Mouse (Mus musculus) hindbrain, embryonic 12.5 days (tissue): ENCODE measurements at regions not wholly inside any gene's neighbourhood (a gene's known extent, or its start where the extent isn't known, plus 50 kb on each side); places are given as distances from the start of the nearest gene placed in this dataset.

Experiments
- ATAC-seq: fragments of 200-750 bp; cut with Nextera tagmentation; 2 replicates; pipeline ENCODE4 v1.8.0; 2017; ENCODE audit warnings: moderate TSS enrichment; ENCODE audit not compliant: low FRiP score
- H3K27ac ChIP-seq: fragments of 300-500 bp; sonication (generic); 2 replicates; pipeline ENCODE4 v1.5.1; 2016; ENCODE audit warnings: mild to moderate bottlenecking
- H3K27me3 ChIP-seq: fragments of 300-500 bp; sonication (generic); 2 replicates; pipeline ENCODE4 v1.6.1; 2016; ENCODE audit warnings: mild to moderate bottlenecking
- H3K36me3 ChIP-seq: fragments of 300-500 bp; sonication (generic); 2 replicates; pipeline ENCODE4 v1.6.1; 2016; ENCODE audit warnings: mild to moderate bottlenecking
- H3K4me1 ChIP-seq: fragments of 300-500 bp; sonication (generic); 2 replicates; pipeline ENCODE4 v1.6.1; 2016
- H3K4me2 ChIP-seq: fragments of 300-500 bp; sonication (generic); replicated peaks from 2 replicates; pipeline ENCODE4 v1.6.1; 2016; ENCODE audit warnings: mild to moderate bottlenecking
- H3K4me3 ChIP-seq: fragments of 300-500 bp; sonication (generic); 2 replicates; pipeline ENCODE4 v1.5.1; 2016; ENCODE audit warnings: mild to moderate bottlenecking
- H3K9ac ChIP-seq: fragments of 300-500 bp; sonication (generic); 2 replicates; pipeline ENCODE4 v1.6.1; 2016; ENCODE audit warnings: mild to moderate bottlenecking, moderate library complexity
- H3K9me3 ChIP-seq: fragments of 300-500 bp; sonication (generic); replicated peaks from 2 replicates; pipeline ENCODE4 v1.6.1; 2016; ENCODE audit warnings: mild to moderate bottlenecking
- WGBS: fragments of 180-500 bp; shearing (Covaris S2); methylation state at CpG from one replicate; pipeline ENCODE4 v1.1.7; 2016; 5-methylcytosine and 5-hydroxymethylcytosine counted together

DNA sequence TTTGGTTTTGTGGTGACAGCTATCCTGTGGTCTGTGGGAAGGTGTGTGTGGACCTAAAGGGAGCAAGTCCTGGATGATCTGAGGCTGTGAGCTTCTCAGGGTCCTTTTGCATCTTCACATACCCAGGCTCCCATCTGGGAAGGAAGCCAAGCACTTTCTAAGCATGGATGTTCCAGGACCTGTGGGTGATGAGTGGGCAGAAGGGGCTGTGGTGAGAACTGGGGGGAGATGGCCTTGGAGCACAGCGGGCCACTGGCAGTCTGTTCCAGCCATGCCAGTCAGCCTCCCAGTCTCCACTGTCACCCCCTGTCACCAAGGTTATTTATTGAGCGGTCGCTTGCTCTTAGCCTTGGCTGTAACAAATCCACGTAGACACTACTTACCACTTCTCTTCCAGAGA lies 243.3 kb downstream of the Cdh26 start:
- peaks cover 10% of the 10 kb centered on the region for H3K4me1 ChIP-seq
- no peak overlapping the region for H3K9ac ChIP-seq
- 85% methylated on average over 4 of the region's 4 CpGs for WGBS
- no peaks in the 10 kb centered on the region for H3K36me3 ChIP-seq
- peaks cover 3% of the 10 kb centered on the region; the same call in 1 of the 2 replicates for H3K27me3 ChIP-seq
- no peak overlapping the region for H3K4me2 ChIP-seq
- no peak for ATAC-seq
- no peak overlapping the region for H3K4me3 ChIP-seq
- H3K9me3 ChIP-seq = no peaks in the 10 kb centered on the region
- no peak overlapping the region for H3K27ac ChIP-seq

DNA sequence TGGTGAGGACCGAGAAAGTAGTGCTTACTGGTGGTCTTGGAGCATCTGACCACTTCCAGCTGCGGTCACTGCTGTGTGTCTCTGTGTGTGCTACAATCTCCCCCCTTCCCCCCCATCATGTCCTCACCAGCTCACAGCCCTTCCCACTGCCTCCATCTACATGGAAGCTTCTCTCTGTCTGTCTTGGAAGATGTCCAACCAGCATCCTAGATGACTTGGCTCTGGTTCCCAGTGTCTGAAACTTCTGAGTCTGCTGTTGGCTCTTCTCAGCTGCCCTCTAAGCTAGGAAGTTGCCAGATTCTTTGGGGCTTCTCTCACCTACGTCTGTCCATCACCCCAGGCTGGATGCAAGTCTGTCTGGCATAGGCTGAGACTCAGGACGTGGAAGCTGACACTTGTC lies 244.3 kb downstream of the Cdh26 start:
- 0 out of 2 replicates have a peak, but pooled peaks cover 3% of the 10 kb centered on the region for H3K27me3 ChIP-seq

DNA sequence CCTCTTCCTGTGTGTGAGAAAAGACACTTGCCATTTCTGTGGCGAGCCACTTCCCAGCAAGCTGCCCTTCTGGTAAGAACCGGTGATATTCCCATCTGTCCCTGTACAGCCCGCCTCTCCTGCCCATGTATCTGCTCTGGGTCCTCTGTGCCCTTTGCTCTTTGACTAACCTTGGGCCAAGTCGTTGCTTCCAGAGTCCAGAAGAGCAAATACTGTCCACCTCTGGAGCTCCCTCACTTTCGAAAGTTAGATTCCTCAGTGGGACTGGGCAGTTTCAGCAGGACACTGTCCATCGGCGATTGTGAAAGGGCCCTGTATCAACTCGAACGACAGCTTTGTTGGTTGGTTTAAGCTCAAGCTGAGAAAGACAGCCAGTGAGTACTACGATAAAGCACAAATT lies 246.6 kb downstream of the Cdh26 start:
- ATAC-seq = no peak
- Histone ChIP-seq H3K4me3 (no peak overlapping the region), H3K9me3 (no peaks in the 10 kb centered on the region), H3K9ac (no peak overlapping the region), H3K27me3 (0 out of 2 replicates have a peak, but pooled peaks cover 3% of the 10 kb centered on the region), H3K36me3 (no peaks in the 10 kb centered on the region), H3K4me2 (no peak overlapping the region), H3K4me1 (peaks cover 8% of the 10 kb centered on the region), H3K27ac (no peak overlapping the region)
- WGBS = 86% methylated on average over 10 of the region's 10 CpGs

More for the DNA sequence above, 244.3 kb downstream of the Cdh26 start:
- ATAC-seq = no peak
- Histone ChIP-seq H3K36me3 (no peaks in the 10 kb centered on the region), H3K27ac (no peak overlapping the region), H3K4me1 (peaks cover 13% of the 10 kb centered on the region), H3K4me3 (no peak overlapping the region), H3K9ac (no peak overlapping the region), H3K9me3 (no peaks in the 10 kb centered on the region), H3K4me2 (no peak overlapping the region)
- 79% methylated on average over 4 of the region's 4 CpGs for WGBS

DNA sequence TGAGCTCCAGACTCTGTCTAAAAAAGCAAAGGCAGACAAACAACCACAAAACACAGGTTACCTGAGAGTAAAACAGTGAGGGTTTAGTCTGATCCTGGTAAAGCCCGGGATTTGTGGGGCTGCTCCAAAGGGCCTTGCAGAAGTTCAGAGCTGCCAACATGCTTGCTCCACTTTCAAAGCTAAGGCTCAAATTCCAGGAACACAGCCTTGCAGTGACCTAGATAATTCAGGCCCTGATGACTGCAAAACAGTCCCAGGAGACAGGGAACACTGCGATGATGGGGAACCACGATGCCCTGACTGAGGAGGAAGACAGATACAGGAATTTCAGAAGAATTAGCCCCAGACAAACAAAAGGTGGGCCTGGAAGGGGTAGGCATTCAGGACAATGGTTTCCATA lies 250.0 kb downstream of the Cdh26 start:
- H3K4me1 ChIP-seq = peaks cover 16% of the 10 kb centered on the region
- no peak overlapping the region for H3K4me3 ChIP-seq
- 61% methylated on average over 3 of the region's 3 CpGs for WGBS
- H3K9me3 ChIP-seq = no peaks in the 10 kb centered on the region
- no peak overlapping the region for H3K27ac ChIP-seq
- no peak for ATAC-seq
- no peak overlapping the region for H3K9ac ChIP-seq
- no peaks in the 10 kb centered on the region for H3K36me3 ChIP-seq
- H3K27me3 ChIP-seq = 0 out of 2 replicates have a peak, but pooled peaks cover 3% of the 10 kb centered on the region
- no peak overlapping the region for H3K4me2 ChIP-seq

DNA sequence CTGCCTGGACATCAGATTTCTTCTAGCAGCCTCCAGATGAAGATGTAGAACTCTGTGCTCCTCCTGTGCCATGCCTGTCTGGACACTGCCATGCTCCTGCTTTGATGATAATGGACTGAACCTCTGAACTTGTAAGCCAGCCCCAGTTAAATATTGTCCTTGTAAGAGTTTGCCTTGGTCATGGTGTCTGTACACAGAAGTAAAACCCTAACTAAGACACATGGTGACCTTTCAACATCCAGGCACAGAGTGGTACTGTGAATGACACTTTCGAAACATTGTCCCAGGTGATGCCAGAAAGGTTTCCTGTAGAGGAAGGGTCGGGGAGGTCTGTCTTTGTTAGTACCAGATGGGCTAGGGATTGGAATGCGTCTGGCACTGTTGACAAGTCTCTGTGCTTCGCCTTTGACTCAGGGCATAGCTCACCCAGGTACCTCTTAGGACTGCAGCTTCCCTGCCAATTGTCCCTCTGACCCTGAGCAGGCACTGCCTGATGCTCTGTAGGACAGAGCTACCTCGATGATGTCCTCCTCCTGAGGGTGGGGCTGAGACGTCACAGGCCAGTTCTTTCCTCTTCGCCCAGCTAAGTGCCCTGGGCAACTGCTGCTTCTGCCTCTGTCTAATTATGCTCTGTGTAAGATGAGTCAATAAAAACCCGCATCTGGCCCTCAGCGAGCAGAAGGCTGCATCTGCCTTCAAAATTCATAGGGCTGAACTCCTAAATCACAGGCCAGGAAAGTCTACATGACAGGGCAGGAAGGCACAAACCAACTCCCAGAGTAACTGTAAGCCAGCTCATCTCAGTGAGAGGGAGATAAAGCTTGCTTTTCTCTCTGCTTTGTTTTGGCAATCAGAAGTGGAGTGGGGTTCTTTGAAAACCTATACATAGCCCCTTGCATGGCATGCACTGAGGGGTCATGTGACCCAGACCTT lies 254.0 kb downstream of the Cdh26 start:
- ATAC-seq = no peak
- Histone ChIP-seq H3K4me2 (no peak overlapping the region), H3K4me1 (peaks cover 20% of the 10 kb centered on the region), H3K4me3 (no peak overlapping the region), H3K9me3 (no peaks in the 10 kb centered on the region), H3K27me3 (no peaks in the 10 kb centered on the region), H3K9ac (no peak overlapping the region), H3K27ac (no peak overlapping the region; the same call in 1 of the 2 replicates), H3K36me3 (no peaks in the 10 kb centered on the region)
- WGBS = 64% methylated on average over 9 of the region's 9 CpGs

DNA sequence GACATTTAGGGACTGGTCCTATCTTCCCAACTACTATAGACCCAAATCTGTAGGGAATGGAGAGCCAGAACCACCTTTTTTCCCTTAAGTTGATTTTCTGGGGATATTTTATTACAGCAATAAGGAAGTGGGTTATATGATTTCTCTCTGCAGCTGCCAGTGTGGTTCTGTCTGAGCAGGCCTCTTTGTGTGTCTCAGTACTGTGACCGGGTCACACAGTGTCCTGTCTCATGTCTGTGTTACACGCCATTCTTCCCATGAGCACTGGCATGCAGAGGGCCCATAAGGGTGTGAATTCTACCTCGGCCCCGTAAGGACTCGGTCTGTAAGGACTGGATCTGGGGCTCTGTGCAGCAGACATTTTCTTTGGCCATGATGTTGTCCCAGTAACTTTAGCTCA lies 254.9 kb downstream of the Cdh26 start:
- ATAC-seq = no peak

DNA sequence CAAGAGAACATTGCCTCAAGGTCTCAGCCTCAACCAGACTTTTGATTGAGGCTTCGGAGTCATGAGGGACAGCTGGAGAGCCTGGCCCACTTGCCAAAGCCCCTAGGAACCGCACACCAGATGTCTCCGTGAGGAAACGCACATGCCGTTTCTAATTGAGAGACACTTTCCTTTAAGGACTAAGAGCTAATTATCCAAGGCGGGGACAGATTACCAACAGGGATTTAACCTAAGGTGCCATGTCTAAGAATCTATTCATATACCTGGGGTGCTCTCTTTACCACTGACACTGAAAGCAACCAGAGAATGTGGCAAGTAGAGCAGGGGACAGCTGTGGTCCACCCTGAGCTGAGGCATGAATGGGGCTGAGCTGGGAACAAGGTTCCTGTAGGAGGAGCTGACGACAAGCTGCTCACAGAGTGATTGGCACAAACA lies 255.9 kb downstream of the Cdh26 start:
- Histone ChIP-seq H3K27me3 (no peaks in the 10 kb centered on the region), H3K4me3 (no peak overlapping the region), H3K9ac (no peak overlapping the region), H3K27ac (no peak overlapping the region), H3K9me3 (no peaks in the 10 kb centered on the region), H3K4me1 (peaks cover 22% of the 10 kb centered on the region), H3K36me3 (no peaks in the 10 kb centered on the region), H3K4me2 (no peak overlapping the region)
- 43% methylated on average over 7 of the region's 7 CpGs for WGBS
- no peak for ATAC-seq

More for the DNA sequence above, 254.9 kb downstream of the Cdh26 start:
- H3K4me2 ChIP-seq = no peak overlapping the region
- H3K27me3 ChIP-seq = no peaks in the 10 kb centered on the region
- WGBS = 92% methylated on average over 5 of the region's 5 CpGs
- no peaks in the 10 kb centered on the region for H3K9me3 ChIP-seq
- no peaks in the 10 kb centered on the region for H3K36me3 ChIP-seq
- no peak overlapping the region for H3K27ac ChIP-seq
- no peak overlapping the region for H3K4me3 ChIP-seq
- H3K9ac ChIP-seq = no peak overlapping the region
- peaks cover 22% of the 10 kb centered on the region for H3K4me1 ChIP-seq

DNA sequence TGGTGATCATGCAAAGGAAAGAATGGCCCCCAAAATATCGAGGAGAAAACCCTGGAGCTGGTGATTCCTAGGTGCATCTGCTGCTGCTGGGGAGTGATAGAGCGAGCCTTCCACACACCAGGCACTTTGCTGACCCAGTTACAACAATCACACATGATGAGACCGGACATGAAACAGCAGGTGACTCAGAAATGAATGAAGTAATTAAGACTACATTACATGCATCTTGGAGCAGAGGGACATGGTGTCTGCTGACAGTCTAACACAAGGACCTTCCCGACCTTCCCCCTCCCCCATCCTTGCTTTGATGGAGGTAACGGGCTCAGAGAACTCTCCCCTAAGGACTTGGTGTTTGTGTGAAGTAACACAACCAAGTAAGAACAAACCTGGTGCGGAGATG lies 258.3 kb downstream of the Cdh26 start:
- ATAC-seq = no peak
- Histone ChIP-seq H3K4me1 (peaks cover 22% of the 10 kb centered on the region), H3K9me3 (no peaks in the 10 kb centered on the region), H3K27ac (no peak overlapping the region), H3K9ac (no peak overlapping the region), H3K36me3 (no peaks in the 10 kb centered on the region), H3K27me3 (no peaks in the 10 kb centered on the region), H3K4me3 (no peak overlapping the region), H3K4me2 (no peak overlapping the region)
- WGBS = 74% methylated on average over 6 of the region's 6 CpGs

DNA sequence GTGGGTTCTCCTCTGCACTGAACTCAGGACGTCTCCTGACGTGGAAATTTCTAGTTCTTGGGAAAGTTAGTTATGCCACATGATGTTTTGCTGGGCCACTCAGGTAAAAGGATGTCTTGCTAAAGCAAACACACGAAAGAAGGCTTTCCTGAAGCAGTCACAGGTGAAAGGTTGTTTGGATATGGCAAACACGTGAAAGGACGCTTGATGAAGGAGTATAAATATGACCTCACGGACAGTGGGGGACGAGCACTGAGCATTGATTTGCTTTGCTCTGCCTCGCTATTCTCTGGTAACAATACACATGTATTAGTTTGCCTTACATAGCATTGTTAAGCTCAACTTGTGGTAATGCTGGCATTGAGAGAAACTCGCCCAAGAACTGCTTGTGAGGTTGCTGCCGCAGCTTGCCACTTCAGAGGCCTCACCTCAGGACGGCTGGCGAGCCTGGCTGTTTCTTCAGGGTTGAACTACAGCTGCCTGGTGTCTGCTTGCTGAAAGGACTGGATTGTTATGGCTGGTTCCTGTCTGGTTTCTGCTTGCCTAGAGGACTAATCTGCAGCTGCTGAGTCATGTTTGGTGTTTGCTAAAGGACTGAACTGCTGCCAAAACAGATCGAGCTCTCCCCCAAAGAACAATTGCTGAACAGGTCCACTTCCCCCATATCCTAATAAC lies 261.0 kb downstream of the Cdh26 start:
- no peak for ATAC-seq
- Histone ChIP-seq H3K4me3 (no peak overlapping the region), H3K4me2 (no peak overlapping the region), H3K9ac (no peak overlapping the region), H3K4me1 (peaks cover 7% of the 10 kb centered on the region), H3K27me3 (no peaks in the 10 kb centered on the region), H3K36me3 (no peaks in the 10 kb centered on the region), H3K9me3 (no peaks in the 10 kb centered on the region), H3K27ac (no peak overlapping the region)
- WGBS = 77% methylated on average over 13 of the region's 13 CpGs

DNA sequence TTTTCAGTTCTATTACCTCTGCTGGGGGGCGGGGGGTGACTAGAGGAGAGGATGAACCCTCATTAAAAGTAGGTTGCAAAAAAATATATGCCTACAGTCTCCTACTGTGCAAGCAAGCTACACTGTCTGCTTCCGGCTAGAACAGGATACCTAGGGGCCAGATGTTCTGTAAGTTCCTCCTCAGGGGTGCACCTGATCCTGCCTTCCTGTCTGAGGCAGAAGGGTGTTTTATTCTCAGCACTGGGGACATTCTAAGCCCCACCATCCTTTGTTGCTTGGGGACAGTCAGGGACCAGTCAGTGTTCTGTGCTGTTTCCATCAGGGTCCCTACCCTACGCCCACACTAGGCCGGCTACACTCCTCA lies 261.5 kb downstream of the Cdh26 start:
- H3K9ac ChIP-seq = no peak overlapping the region
- peaks cover 3% of the 10 kb centered on the region; the same call in 1 of the 2 replicates for H3K4me1 ChIP-seq
- no peak overlapping the region for H3K27ac ChIP-seq
- no peaks in the 10 kb centered on the region for H3K9me3 ChIP-seq
- no peak overlapping the region for H3K4me3 ChIP-seq
- 85% methylated on average over 4 of the region's 4 CpGs for WGBS
- no peaks in the 10 kb centered on the region for H3K36me3 ChIP-seq
- H3K4me2 ChIP-seq = no peak overlapping the region
- H3K27me3 ChIP-seq = no peaks in the 10 kb centered on the region
- no peak for ATAC-seq

DNA sequence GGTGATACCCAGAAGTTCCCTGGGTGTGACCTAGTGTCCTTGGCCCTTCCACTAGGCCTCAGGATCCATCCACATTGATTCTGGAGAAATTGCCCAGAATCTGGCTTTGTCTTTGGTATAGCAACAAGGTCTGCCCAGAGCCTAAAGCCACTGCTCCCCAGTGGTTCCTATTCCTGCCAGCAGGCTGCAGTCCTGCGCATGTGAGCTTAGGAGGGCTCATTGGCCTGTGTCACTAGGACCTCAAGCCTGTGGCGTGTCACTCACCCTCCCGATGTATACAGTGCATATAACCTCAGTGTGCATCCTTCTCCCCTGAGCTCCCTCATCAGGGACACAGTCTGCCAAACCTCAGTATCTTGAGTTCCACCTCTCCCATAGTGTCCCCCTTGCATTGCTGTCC lies 261.9 kb downstream of the Cdh26 start:
- no peak for ATAC-seq
- no peak overlapping the region for H3K4me3 ChIP-seq
- WGBS = 80% methylated on average over 3 of the region's 3 CpGs
- H3K9ac ChIP-seq = no peak overlapping the region
- no peaks in the 10 kb centered on the region for H3K27me3 ChIP-seq
- 0 out of 2 replicates have a peak, but pooled peaks cover 2% of the 10 kb centered on the region for H3K4me1 ChIP-seq
- H3K9me3 ChIP-seq = no peaks in the 10 kb centered on the region
- no peak overlapping the region for H3K4me2 ChIP-seq
- no peaks in the 10 kb centered on the region for H3K36me3 ChIP-seq
- no peak overlapping the region for H3K27ac ChIP-seq

DNA sequence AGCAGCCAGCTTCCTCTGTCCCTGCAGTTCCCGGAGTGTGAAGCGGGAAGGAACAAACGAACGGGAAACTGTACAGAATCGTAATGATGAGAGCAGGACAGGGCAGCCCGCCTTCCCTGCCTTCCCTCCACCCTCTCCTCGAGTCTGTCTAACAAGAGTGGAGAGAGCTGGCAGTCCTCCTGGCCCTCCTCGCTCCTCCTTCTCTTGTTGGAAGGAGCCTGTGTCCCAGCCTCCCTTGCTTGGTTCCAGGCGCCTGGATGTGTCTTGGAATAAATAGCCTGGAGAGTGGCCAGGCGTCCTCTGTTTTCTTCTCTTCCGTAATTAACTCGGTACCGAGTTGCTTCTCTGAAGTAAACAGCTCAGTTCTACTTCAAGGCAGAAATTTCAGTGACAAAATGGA lies 268.3 kb downstream of the Cdh26 start:
- Histone ChIP-seq H3K27ac (no peak overlapping the region), H3K36me3 (no peaks in the 10 kb centered on the region), H3K4me1 (no peaks in the 10 kb centered on the region), H3K9me3 (no peaks in the 10 kb centered on the region), H3K27me3 (no peaks in the 10 kb centered on the region), H3K4me2 (no peak overlapping the region), H3K4me3 (no peak overlapping the region), H3K9ac (no peak overlapping the region)
- WGBS = 81% methylated on average over 13 of the region's 13 CpGs
- ATAC-seq = no peak
